Mouse (Mus musculus): ENCODE measurements around the gene Mbd3. TPM values are rescaled to one million over a fixed set of nuclear protein-coding genes. Genes with fewer than 3 reads are reported as not detected.

The Mbd3 gene
- polyA plus RNA-seq, 1 experiment from 2014 or later: 181 TPM

DNA sequence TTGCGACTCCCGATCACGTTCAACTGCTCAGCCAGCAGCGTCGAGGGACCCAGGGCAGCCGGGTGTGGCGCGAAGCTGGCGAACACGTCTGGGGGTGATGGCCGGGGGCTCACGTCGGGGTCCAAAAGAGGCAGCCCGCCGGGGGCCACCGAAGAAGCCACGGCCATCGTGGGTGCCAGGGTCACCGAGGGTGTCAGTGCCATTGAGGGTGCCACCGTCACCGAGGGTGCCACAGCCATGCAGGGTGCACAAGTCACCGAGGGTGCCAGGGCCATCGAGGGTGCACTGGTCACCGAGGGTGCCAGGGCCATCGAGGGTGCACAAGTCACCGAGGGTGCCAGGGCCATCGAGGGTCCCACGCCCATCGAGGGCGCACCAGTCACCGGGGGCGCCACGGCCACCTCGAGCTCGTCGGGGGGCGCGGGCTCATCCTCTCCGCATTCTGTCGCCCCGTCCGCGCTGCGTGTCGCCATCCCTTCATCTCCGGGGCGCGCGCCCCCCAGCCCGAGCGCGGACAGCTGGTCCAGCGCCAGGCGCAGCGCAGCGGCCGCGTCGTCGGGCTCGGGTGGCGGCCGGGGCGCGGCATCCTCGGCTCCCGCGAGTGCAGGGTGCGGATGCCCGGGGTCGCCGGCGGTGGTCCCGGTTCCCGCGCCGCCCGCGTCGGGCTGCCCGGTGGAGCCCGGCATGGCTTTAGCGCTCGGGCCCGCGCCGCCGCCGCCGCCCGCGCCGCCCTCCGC, 12.4 kb downstream of the Mbd3 start:
- ChIA-PET POLR2A (interaction anchor here (0.7 to 5.3 kb wide), 4 partner anchors 12 to 46 kb away, joined by 3 to 38 read pairs (median 4); partner anchors contain the start of gene Mbd3), CTCF (interaction anchor here (0.7 to 1.5 kb wide), 3 partner anchors 10 to 59 kb away, joined by 3 to 10 read pairs (median 4); no protein-coding TSS in a partner anchor)
- in situ Hi-C loops (cut with MboI; ENCODE audit: low pct_unique_long_range_greater_than_20kb): no loop called here
- no peaks in the 10 kb centered on the region for H3K27me3 ChIP-seq
- DNase-seq (ENCODE audit: low read depth, low spot score): no peak
- no peak for TF ChIP-seq CTCF (IDR thresholded peaks at IDR 0.05)
- ATAC-seq: no peak

DNA sequence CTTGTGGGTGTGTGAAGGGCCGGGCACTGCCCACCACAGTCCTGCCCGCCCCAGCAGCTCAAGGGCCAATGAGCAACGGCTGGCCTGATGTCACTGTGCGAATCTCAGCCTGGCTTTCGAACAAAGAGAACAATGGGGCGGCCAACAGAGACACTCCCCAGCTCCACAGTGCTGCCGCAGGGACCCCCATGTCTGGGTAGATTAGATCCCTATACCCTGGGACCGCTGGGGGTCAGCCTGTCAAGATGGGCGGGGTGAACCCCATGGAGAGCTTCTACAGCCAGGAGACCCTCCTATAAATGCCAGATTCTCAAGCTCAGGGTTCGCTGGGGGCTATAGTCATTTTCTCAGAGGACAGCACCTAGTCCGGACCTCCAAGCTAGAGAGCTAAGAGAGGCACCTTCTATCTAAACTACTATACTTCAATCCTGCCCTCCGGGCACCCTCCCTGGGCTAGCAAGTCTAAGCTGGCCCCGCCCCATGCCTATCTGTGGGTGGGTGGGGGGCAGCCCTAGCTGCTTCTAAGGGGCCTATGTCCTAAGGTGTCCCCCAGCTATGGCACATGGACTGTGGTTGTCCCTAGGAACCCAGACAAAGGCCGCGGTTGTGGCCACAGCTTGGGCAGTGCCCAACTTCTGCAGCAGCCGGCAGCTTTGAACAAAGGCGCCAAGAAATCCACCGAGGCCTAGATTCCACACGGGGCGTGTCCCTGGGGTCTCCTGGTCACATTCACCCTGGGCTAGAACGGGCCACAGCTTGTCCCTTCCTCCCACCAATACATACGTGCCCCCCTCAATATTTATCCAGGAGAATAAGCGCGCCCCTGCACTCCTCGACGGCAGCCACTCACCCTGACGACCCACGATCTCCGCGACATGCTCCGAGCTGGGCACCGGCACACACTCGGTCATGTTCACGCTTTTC, 13.3 kb downstream of the Mbd3 start:
- DNase-seq (ENCODE audit: low read depth, low spot score) (no peak), ATAC-seq (no peak)
- no peak for TF ChIP-seq CTCF (IDR thresholded peaks at IDR 0.05)
- ChIA-PET POLR2A (interaction anchor here (1.0 to 5.3 kb wide), 3 partner anchors 13 to 20 kb away, joined by 3 to 38 read pairs (median 3); partner anchors contain the start of gene Mbd3), CTCF (interaction anchor here (1.0 to 2.2 kb wide), 4 partner anchors 9 to 171 kb away, joined by 4 to 10 read pairs (median 7); no protein-coding TSS in a partner anchor)
- in situ Hi-C loops (cut with MboI; ENCODE audit: low pct_unique_long_range_greater_than_20kb): no loop called here
- H3K27me3 ChIP-seq: no peaks in the 10 kb centered on the region

DNA sequence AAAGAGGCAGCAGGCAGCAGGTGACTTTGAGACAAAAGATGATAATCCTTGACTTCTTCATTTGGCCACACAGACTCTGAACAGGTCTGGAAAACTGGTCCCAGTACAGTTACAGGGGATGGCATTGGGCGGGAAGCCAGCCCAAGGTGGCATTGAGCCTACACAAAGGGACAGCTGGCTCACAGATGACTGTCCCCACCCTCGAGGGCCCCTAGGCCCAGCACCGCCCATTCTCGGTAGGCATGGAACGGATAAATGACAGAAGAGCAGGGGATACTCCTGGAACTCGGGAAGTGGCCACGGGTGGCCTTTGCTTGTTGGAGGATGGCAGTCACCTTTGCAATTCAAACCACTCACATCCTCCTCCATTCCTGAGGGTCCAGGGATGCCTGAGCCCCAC, 14.0 kb downstream of the Mbd3 start:
- CTCF ChIA-PET: interaction anchor here (0.7 to 2.2 kb wide), 5 partner anchors 9 to 172 kb away, joined by 3 to 10 read pairs (median 5); no protein-coding TSS in a partner anchor
- no peak for TF ChIP-seq CTCF (IDR thresholded peaks at IDR 0.05)
- in situ Hi-C loops (cut with MboI; ENCODE audit: low pct_unique_long_range_greater_than_20kb): no loop called here
- POLR2A ChIA-PET: interaction anchor here (1.0 to 5.3 kb wide), 2 partner anchors 14 to 19 kb away, joined by 3 to 38 read pairs; partner anchors contain the start of gene Mbd3
- H3K27me3 ChIP-seq: no peaks in the 10 kb centered on the region
- no peak for ATAC-seq
- no peak for DNase-seq (ENCODE audit: low read depth, low spot score)

DNA sequence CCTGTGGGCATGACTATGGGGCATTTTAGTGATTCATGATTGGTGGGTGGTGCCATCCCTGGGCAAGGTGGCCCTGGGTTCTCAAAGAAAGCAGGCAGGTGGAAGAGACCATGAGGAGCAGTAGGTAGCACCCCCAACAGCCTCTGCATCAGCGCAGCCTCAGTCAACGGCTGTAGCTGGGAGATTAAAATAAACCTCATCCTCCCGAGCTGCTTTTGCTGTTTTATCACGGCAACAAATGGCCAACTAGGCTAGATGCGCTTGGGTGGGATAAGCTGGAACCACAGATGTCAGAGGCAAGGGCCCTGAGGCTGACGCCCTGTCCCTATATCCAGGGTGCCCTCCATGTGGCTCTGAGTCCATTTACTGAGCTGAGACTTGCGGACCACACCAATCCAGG, 14.6 kb downstream of the Mbd3 start:
- ATAC-seq (no peak), DNase-seq (ENCODE audit: low read depth, low spot score) (no peak)
- ChIA-PET POLR2A (interaction anchor here (1.0 to 5.3 kb wide), 2 partner anchors 14 to 19 kb away, joined by 3 to 38 read pairs; partner anchors contain the start of gene Mbd3), CTCF (interaction anchor here (0.7 to 2.2 kb wide), 6 partner anchors 10 to 173 kb away, joined by 3 to 10 read pairs (median 4); no protein-coding TSS in a partner anchor)
- H3K27me3 ChIP-seq: no peaks in the 10 kb centered on the region
- in situ Hi-C loops (cut with MboI; ENCODE audit: low pct_unique_long_range_greater_than_20kb): no loop called here
- no peak for TF ChIP-seq CTCF (IDR thresholded peaks at IDR 0.05)

DNA sequence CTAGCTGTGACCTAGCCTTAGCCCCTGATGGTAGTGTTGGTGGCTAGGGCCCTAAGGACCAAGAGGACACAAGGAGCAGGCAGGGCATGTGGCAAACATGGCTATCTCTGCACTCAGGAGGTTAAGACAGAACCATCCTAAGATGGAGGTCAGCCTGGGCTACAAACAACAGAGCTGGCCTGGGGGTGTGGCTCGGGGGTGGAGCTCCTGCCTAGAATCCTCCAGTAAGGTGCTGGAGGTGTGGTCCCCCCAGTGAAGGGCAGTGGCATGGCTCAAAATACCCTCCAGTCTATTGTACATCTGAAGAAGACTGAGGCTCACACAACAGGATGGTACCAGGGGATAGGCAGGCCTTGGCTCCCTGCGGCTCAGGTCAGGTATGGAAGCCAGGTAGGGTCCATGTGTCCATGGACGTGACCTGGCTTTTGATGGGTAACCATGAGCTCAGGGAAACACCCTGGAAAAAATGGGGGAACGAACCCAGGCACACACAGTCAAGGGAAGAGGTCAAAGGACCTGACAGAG, 15.2 kb downstream of the Mbd3 start:
- in situ Hi-C loops (cut with MboI; ENCODE audit: low pct_unique_long_range_greater_than_20kb): no loop called here

DNA sequence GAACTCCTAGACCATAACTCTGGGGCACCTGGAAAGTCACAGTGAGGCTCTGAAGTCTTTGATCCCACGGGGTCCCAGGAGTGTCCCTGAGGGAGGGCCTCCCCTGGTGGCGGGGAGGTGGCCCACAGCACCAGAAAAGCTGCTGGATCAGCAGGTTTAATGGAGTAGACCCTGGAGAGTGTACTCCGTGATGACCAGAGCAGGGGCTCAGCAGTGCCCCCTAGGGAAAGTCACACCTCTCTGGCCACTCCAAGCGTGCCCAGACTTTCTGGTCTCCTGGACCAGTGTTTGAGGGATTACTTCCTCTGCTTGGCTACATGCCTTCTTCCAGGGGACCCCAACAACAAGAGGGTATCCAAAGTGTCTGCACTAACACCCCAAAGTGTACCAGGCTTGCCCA, 15.9 kb downstream of the Mbd3 start:
- H3K27me3 ChIP-seq: no peaks in the 10 kb centered on the region
- no peak for ATAC-seq
- DNase-seq (ENCODE audit: low read depth, low spot score): no peak
- in situ Hi-C loops (cut with MboI; ENCODE audit: low pct_unique_long_range_greater_than_20kb): no loop called here
- ChIA-PET POLR2A (interaction anchor here (1.2 to 5.3 kb wide), 2 partner anchors 10 to 15 kb away, joined by 3 to 38 read pairs; partner anchors contain the start of gene Mbd3), CTCF (interaction anchor here (1.0 to 2.2 kb wide), 6 partner anchors 9 to 123 kb away, joined by 3 to 10 read pairs (median 4); no protein-coding TSS in a partner anchor)
- TF ChIP-seq CTCF (IDR thresholded peaks at IDR 0.05): no peak

More for the DNA sequence above, 15.2 kb downstream of the Mbd3 start:
- no peak for ATAC-seq
- no peak for TF ChIP-seq CTCF (IDR thresholded peaks at IDR 0.05)
- no peaks in the 10 kb centered on the region for H3K27me3 ChIP-seq
- ChIA-PET CTCF (interaction anchor here (1.0 to 2.2 kb wide), 5 partner anchors 10 to 173 kb away, joined by 3 to 10 read pairs (median 5); no protein-coding TSS in a partner anchor), POLR2A (interaction anchor here (1.0 to 5.3 kb wide), 2 partner anchors 15 to 20 kb away, joined by 3 to 38 read pairs; partner anchors contain the start of gene Mbd3)
- DNase-seq (ENCODE audit: low read depth, low spot score): no peak

DNA sequence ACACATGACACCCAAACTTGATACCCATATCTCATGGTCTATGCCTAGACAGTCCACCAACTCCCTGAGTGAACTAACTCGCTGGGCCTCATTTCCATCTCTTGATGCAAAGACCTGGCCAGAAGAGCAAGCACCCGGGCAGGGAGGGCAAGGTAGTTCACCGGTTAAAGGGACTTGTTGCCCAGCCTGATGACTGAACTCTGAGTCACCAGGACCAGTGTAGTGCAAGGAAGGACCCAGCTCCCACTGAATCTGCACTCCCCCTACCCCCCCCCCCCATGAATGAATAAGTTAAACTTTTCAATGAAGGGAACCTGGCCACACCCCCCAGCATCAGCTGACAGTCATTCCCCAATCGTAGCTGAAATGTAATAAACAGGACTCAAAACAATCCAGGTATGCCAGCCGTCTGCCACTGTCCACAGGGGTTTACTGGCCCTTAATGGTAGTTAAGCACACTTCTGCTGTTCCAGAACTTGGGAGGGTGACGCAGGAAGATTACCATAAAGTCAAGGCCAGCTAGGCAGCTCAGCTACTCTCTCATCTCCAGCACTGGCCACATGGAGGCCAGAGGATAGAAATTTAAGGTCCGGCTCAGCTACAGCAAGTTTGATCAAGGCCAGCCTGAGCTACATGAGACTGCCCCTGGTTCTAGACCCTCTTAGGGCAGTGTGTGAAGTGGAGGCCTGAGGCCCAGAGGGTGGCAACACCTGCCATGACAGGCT, 16.5 kb downstream of the Mbd3 start:
- TF ChIP-seq CTCF (IDR thresholded peaks at IDR 0.05): no peak
- ChIA-PET CTCF (interaction anchor here (1.0 to 2.2 kb wide), 4 partner anchors 8 to 124 kb away, joined by 3 to 7 read pairs (median 4); no protein-coding TSS in a partner anchor), POLR2A (interaction anchor here (1.2 kb wide), 1 partner anchor 10 kb away, joined by 3 read pairs; no protein-coding TSS in a partner anchor)
- H3K27me3 ChIP-seq: no peaks in the 10 kb centered on the region
- in situ Hi-C loops (cut with MboI; ENCODE audit: low pct_unique_long_range_greater_than_20kb): no loop called here
- no peak for ATAC-seq
- DNase-seq (ENCODE audit: low read depth, low spot score): no peak

DNA sequence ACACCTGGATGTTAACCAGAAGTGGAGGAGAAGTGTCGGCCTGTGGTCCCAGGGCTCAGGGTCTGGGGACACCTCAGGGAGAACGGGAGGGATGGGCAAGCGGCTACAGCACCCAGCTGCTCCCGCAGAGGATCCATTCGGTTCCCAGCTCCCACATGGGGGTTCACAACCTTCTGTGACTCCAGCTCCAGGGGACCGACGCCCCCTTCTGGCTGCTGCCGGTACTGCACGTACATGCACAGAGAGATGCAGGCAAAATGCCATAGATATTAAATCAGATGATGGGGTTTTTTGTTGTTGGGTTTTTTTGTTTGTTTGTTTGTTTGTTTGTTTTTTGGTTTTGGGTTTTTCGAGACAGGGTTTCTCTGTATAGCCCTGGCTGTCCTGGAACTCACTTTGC, 21.6 kb downstream of the Mbd3 start:
- POLR2A ChIA-PET: no interaction called here

DNA sequence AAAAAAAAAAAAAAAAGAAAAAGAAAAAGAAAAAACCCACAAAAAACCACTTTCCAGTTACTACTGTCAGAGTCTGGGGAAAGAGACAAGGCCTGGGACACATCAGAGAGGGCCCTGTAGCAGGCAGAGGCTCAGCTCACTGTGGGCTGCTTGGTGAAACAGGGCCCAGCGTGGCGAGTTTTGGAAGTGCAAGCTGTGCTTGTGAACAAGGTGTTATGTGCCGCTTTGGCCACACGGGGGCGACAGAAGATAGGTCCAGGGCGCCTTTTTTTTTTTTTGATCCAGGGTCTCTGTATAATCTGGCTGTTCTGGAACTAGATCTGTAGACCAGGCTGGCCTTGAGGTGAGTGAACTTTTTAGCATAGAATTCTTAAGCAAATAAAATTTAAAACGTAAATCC, 23.2 kb downstream of the Mbd3 start:
- no peak for TF ChIP-seq CTCF (IDR thresholded peaks at IDR 0.05)
- CTCF ChIA-PET: interaction anchor here (0.6 to 3.0 kb wide), 5 partner anchors 10 to 61 kb away, joined by 3 to 10 read pairs (median 3); partner anchors contain the start of gene Uqcr11
- ATAC-seq (no peak), DNase-seq (ENCODE audit: low read depth, low spot score) (no peak)
- POLR2A ChIA-PET: interaction anchor here (0.5 to 0.7 kb wide), 2 partner anchors 26 to 208 kb away, joined by 3 to 5 read pairs; no protein-coding TSS in a partner anchor
- H3K27me3 ChIP-seq: no peaks in the 10 kb centered on the region
- in situ Hi-C loops (cut with MboI; ENCODE audit: low pct_unique_long_range_greater_than_20kb): no loop called here

More for the DNA sequence above, 21.6 kb downstream of the Mbd3 start:
- ATAC-seq (no peak), DNase-seq (ENCODE audit: low read depth, low spot score) (no peak)
- in situ Hi-C loops (cut with MboI; ENCODE audit: low pct_unique_long_range_greater_than_20kb): no loop called here
- CTCF ChIA-PET: interaction anchor here (1.6 to 3.0 kb wide), 3 partner anchors 9 to 83 kb away, joined by 3 to 10 read pairs (median 9); no protein-coding TSS in a partner anchor
- no peak for TF ChIP-seq CTCF (IDR thresholded peaks at IDR 0.05)
- H3K27me3 ChIP-seq: no peaks in the 10 kb centered on the region

Measured in Patski (cell line).